Mouse (Mus musculus) embryonic facial prominence, embryonic 12.5 days (tissue): ENCODE data around the gene Rccd1. TPM values are rescaled to one million over a fixed set of nuclear protein-coding genes. Genes with fewer than 3 reads are reported as not detected.

Source experiments
- ATAC-seq: fragments of 200-750 bp; cut with Nextera tagmentation; 2 replicates; pipeline ENCODE4 v1.8.0; 2017; ENCODE audit not compliant: insufficient number of reproducible peaks, insufficient read depth, low FRiP score, low TSS enrichment
- H3K27ac ChIP-seq: fragments of 300-500 bp; sonication (generic); 2 replicates; pipeline ENCODE4 v1.5.1; 2016; ENCODE audit warnings: mild to moderate bottlenecking
- H3K27me3 ChIP-seq: fragments of 300-500 bp; sonication (generic); 2 replicates; pipeline ENCODE4 v1.6.1; 2016; ENCODE audit warnings: mild to moderate bottlenecking, moderate library complexity
- H3K36me3 ChIP-seq: fragments of 300-500 bp; sonication (generic); 2 replicates; pipeline ENCODE4 v1.6.1; 2016; ENCODE audit warnings: mild to moderate bottlenecking
- H3K4me1 ChIP-seq: fragments of 300-500 bp; sonication (generic); 2 replicates; pipeline ENCODE4 v1.6.1; 2016
- H3K4me2 ChIP-seq: fragments of 300-500 bp; sonication (generic); replicated peaks from 2 replicates; pipeline ENCODE4 v1.6.1; 2016; ENCODE audit warnings: mild to moderate bottlenecking, moderate library complexity
- H3K4me3 ChIP-seq: fragments of 300-500 bp; sonication (generic); 2 replicates; pipeline ENCODE4 v1.5.1; 2016; ENCODE audit warnings: mild to moderate bottlenecking
- H3K9ac ChIP-seq: fragments of 300-500 bp; sonication (generic); 2 replicates; pipeline ENCODE4 v1.6.1; 2016; ENCODE audit warnings: mild to moderate bottlenecking, moderate library complexity
- H3K9me3 ChIP-seq: fragments of 300-500 bp; sonication (generic); 2 replicates; pipeline ENCODE4 v1.6.1; 2016; ENCODE audit warnings: mild to moderate bottlenecking, moderate library complexity
- WGBS: fragments of 180-500 bp; shearing (Covaris S2); methylation state at CpG from one replicate; pipeline ENCODE4 v1.1.7; 2016; 5-methylcytosine and 5-hydroxymethylcytosine counted together
- polyA plus RNA-seq: library from polyadenylated mRNA; unstranded; fragments of >200 nt; fragmentation: Nextera tagmentation; extraction: Ambion mirVana; gene quantifications from 2 replicates; pipeline ENCODE4 v1.2.1, GENCODE M21; 2016

Gene Rccd1
- 14.3 and 15.9 TPM in 2 replicates for polyA plus RNA-seq

GRCm38 (mm10) chr7:80324043-80324815 is at the start of gene Rccd1:
Gene Rccd1, minus strand, starts transcription at chr7:80324454.
- Histone ChIP-seq H3K9me3 (no peaks in the 10 kb centered on the region), H3K4me3 (peak within 1 kb of the TSS; percentile 56), H3K27ac (peak within 1 kb of the TSS; percentile 74), H3K4me1 (peaks cover 13% of the 10 kb centered on the region), H3K36me3 (peaks cover 51% of the 10 kb centered on the region), H3K4me2 (peak within 1 kb of the TSS; percentile 61), H3K27me3 (no peaks in the 10 kb centered on the region), H3K9ac (peak within 1 kb of the TSS; percentile 35)
- peak; percentile 97 for ATAC-seq
- 2% methylated on average over 38 of the region's 38 CpGs for WGBS

- no peak overlapping the region for H3K9ac ChIP-seq
- H3K4me3 ChIP-seq: no peak overlapping the region
- 0 out of 2 replicates have a peak, but pooled peaks cover 3% of the 10 kb centered on the region for H3K36me3 ChIP-seq
- H3K4me1 ChIP-seq: peaks cover 15% of the 10 kb centered on the region
- no peaks in the 10 kb centered on the region for H3K27me3 ChIP-seq
- H3K9me3 ChIP-seq: no peaks in the 10 kb centered on the region
- WGBS: 82% methylated on average over 12 of the region's 12 CpGs
- H3K27ac ChIP-seq: no peak overlapping the region
- no peak for ATAC-seq
- no peak overlapping the region for H3K4me2 ChIP-seq
Observed at GRCm38 (mm10) chr7:80373850-80374249, 49.6 kb upstream of the Rccd1 start.

GRCm38 (mm10) chr7:80373352-80373751 is 49.1 kb upstream of the Rccd1 start:
- Histone ChIP-seq H3K36me3 (peaks cover 3% of the 10 kb centered on the region), H3K9ac (no peak overlapping the region), H3K4me3 (no peak overlapping the region), H3K27ac (no peak overlapping the region), H3K4me2 (no peak overlapping the region), H3K4me1 (peaks cover 15% of the 10 kb centered on the region), H3K27me3 (no peaks in the 10 kb centered on the region), H3K9me3 (no peaks in the 10 kb centered on the region)
- no peak for ATAC-seq
- 68% methylated on average over 4 of the region's 4 CpGs for WGBS

GRCm38 (mm10) chr7:80372667-80373066 is 48.4 kb upstream of the Rccd1 start:
- Histone ChIP-seq H3K27me3 (no peaks in the 10 kb centered on the region), H3K4me2 (no peak overlapping the region), H3K36me3 (peaks cover 10% of the 10 kb centered on the region), H3K9ac (no peak overlapping the region), H3K27ac (no peak overlapping the region), H3K9me3 (no peaks in the 10 kb centered on the region), H3K4me1 (peaks cover 15% of the 10 kb centered on the region), H3K4me3 (no peak overlapping the region)
- 62% methylated on average over 2 of the region's 2 CpGs for WGBS
- ATAC-seq: no peak

- no peak for ATAC-seq
- Histone ChIP-seq H3K4me3 (no peak overlapping the region), H3K9me3 (no peaks in the 10 kb centered on the region)
Observed at GRCm38 (mm10) chr7:80372166-80372565, 47.9 kb upstream of the Rccd1 start.

GRCm38 (mm10) chr7:80371041-80371751 is 46.9 kb upstream of the Rccd1 start, which contains the start of gene Man2a2:
Gene Man2a2, minus strand, starts transcription at chr7:80371375.
- H3K36me3 ChIP-seq: peaks cover 24% of the 10 kb centered on the region
- peak; percentile 65 for ATAC-seq
- H3K4me3 ChIP-seq: peak within 1 kb of the TSS; percentile 79
- peak within 1 kb of the TSS; percentile 81 for H3K9ac ChIP-seq
- H3K9me3 ChIP-seq: no peaks in the 10 kb centered on the region
- whole genome bisulfite sequencing: under 1% methylated on average over 84 of the region's 86 CpGs
- H3K4me1 ChIP-seq: peaks cover 15% of the 10 kb centered on the region
- peak within 1 kb of the TSS; percentile 90 for H3K27ac ChIP-seq
- H3K4me2 ChIP-seq: peak within 1 kb of the TSS; percentile 67
- H3K27me3 ChIP-seq: no peaks in the 10 kb centered on the region

More at GRCm38 (mm10) chr7:80372166-80372565, 47.9 kb upstream of the Rccd1 start:
- Histone ChIP-seq H3K4me1 (peaks cover 15% of the 10 kb centered on the region), H3K4me2 (no peak overlapping the region), H3K27ac (no peak overlapping the region), H3K27me3 (no peaks in the 10 kb centered on the region), H3K36me3 (peaks cover 15% of the 10 kb centered on the region), H3K9ac (no peak overlapping the region)
- WGBS: 76% methylated on average over 3 of the region's 3 CpGs

- no peaks in the 10 kb centered on the region for H3K27me3 ChIP-seq
- peak overlapping the region; percentile 67 for H3K4me2 ChIP-seq
- peaks cover 30% of the 10 kb centered on the region for H3K36me3 ChIP-seq
- no peaks in the 10 kb centered on the region for H3K9me3 ChIP-seq
- H3K9ac ChIP-seq: peak overlapping the region; percentile 81
- under 1% methylated on average over 31 of the region's 31 CpGs for WGBS
- peak overlapping the region; percentile 79 for H3K4me3 ChIP-seq
- H3K27ac ChIP-seq: peak overlapping the region; percentile 90
- no peak for ATAC-seq
- peaks cover 15% of the 10 kb centered on the region for H3K4me1 ChIP-seq
Observed at GRCm38 (mm10) chr7:80370649-80371040, 46.4 kb upstream of the Rccd1 start.

- Histone ChIP-seq H3K9me3 (no peaks in the 10 kb centered on the region), H3K4me1 (peaks cover 15% of the 10 kb centered on the region), H3K36me3 (peaks cover 31% of the 10 kb centered on the region), H3K9ac (peak overlapping the region; percentile 81), H3K4me2 (peak overlapping the region; percentile 67), H3K4me3 (peak overlapping the region; percentile 79), H3K27me3 (no peaks in the 10 kb centered on the region), H3K27ac (peak overlapping the region; percentile 90)
- no peak for ATAC-seq
- 35% methylated on average over 4 of the region's 4 CpGs for WGBS
Observed at GRCm38 (mm10) chr7:80369967-80370431, 45.7 kb upstream of the Rccd1 start.

GRCm38 (mm10) chr7:80369461-80369860 is 45.2 kb upstream of the Rccd1 start:
- 0 out of 2 replicates have a peak overlapping the region, but pooled peaks have one; percentile 79 for H3K4me3 ChIP-seq

GRCm38 (mm10) chr7:80368635-80369421 is 44.6 kb upstream of the Rccd1 start:
- 77% methylated on average over 20 of the region's 20 CpGs for WGBS
- peak overlapping the region; percentile 46; the same call in 1 of the 2 replicates for H3K27ac ChIP-seq
- peaks cover 42% of the 10 kb centered on the region for H3K36me3 ChIP-seq

More at GRCm38 (mm10) chr7:80369461-80369860, 45.2 kb upstream of the Rccd1 start:
- 67% methylated on average over 5 of the region's 5 CpGs for WGBS
- no peak for ATAC-seq
- H3K27ac ChIP-seq: peak overlapping the region; percentile 46; the same call in 1 of the 2 replicates
- H3K4me1 ChIP-seq: peaks cover 15% of the 10 kb centered on the region
- 0 out of 2 replicates have a peak overlapping the region, but pooled peaks have one; percentile 10 for H3K9ac ChIP-seq
- peaks cover 36% of the 10 kb centered on the region for H3K36me3 ChIP-seq
- no peaks in the 10 kb centered on the region for H3K9me3 ChIP-seq
- H3K27me3 ChIP-seq: no peaks in the 10 kb centered on the region
- peak overlapping the region; percentile 67 for H3K4me2 ChIP-seq

GRCm38 (mm10) chr7:80368009-80368408 is 43.8 kb upstream of the Rccd1 start:
- Histone ChIP-seq H3K4me3 (no peak overlapping the region), H3K27me3 (no peaks in the 10 kb centered on the region), H3K9me3 (no peaks in the 10 kb centered on the region), H3K9ac (no peak overlapping the region), H3K27ac (no peak overlapping the region), H3K4me1 (peaks cover 15% of the 10 kb centered on the region), H3K36me3 (peaks cover 50% of the 10 kb centered on the region), H3K4me2 (no peak overlapping the region)
- 90% methylated on average over 9 of the region's 9 CpGs for WGBS
- ATAC-seq: no peak

More at GRCm38 (mm10) chr7:80368635-80369421, 44.6 kb upstream of the Rccd1 start:
- no peaks in the 10 kb centered on the region for H3K9me3 ChIP-seq
- 0 out of 2 replicates have a peak overlapping the region, but pooled peaks have one; percentile 4 for H3K4me3 ChIP-seq
- H3K4me2 ChIP-seq: peak overlapping the region; percentile 67
- peaks cover 15% of the 10 kb centered on the region for H3K4me1 ChIP-seq
- 0 out of 2 replicates have a peak overlapping the region, but pooled peaks have one; percentile 10 for H3K9ac ChIP-seq
- no peaks in the 10 kb centered on the region for H3K27me3 ChIP-seq
- no peak for ATAC-seq
